Comparison of ENCODE assay signal across 12 mouse cellular contexts in the genomic region with DNA sequence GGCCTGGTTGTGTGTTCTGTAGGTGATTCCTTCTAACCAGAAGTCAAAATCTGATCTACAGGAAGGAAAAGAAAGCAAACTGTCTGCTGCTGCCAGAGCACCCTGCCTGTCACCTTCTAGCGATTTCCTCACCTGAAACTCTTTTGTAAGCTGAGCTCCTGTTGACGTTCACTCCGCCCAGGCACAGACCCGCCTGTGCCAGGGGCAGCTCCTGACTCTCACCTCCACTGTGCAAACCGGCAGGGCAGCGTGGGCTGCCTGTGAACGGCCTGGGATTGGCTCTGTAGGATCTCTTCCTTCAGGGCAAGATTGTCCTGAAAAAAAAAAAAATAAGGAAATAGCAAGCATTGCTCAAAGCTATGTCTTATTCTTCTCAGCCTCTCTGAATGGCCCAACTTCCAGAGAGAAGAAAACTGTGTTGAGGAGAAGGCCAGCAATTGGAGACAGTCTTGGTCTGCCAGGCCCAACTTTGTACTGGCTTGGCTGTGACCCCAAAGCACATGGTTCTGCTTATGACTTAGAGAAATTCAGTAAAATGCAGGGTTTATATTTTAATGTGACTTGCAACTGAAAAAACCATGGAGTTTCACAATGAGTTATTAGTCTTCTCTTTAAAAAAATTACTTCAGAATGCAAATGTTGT. TPM values are rescaled to one million over a fixed set of nuclear protein-coding genes. Genes with fewer than 3 reads are reported as not detected.
DNase-seq lines count a peak whose midpoint lies in the region; ATAC-seq and TF ChIP-seq lines count a peak whose summit lies in the region.
"Had no signal": no experiment of that assay in that cellular context is flagged by ENCODE, and none has a peak within 500 bp of the region (broad histone marks: within the 10 kb centered on the region; RNA-seq: fewer than 3 reads in every experiment).

No protein-coding gene starts in this region.

- no peak for ATAC-seq in kidney, postnatal 0 days (replicated peaks; ENCODE audit: low FRiP score, low read depth)
- ATAC-seq in intestine, postnatal 0 days, result no peak
- ATAC-seq: forebrain, embryonic 16.5 days had no signal

- H3K4me2 ChIP-seq in kidney, postnatal 0 days (ENCODE audit: low read length), result no peak overlapping the region
- no peak overlapping the region for H3K4me2 ChIP-seq in intestine, postnatal 0 days (replicated peaks; ENCODE audit: low read depth)

- no peak overlapping the region for H3K4me3 ChIP-seq in kidney, postnatal 0 days (replicated peaks; ENCODE audit: low read depth, low read length)
- H3K4me3 ChIP-seq in embryonic facial prominence, embryonic 10.5 days, result no peak overlapping the region
- H3K4me3 ChIP-seq in intestine, postnatal 0 days (ENCODE audit: low read depth, low read length), result no peak overlapping the region

- no peaks in the 10 kb centered on the region for H3K27me3 ChIP-seq in kidney, postnatal 0 days (ENCODE audit: insufficient read depth, low read length)
- H3K27me3 ChIP-seq in embryonic facial prominence, embryonic 10.5 days (replicated peaks; ENCODE audit: low read depth, poor library complexity, severe bottlenecking), result no peaks in the 10 kb centered on the region
- no peaks in the 10 kb centered on the region for H3K27me3 ChIP-seq in intestine, postnatal 0 days (replicated peaks; ENCODE audit: control insufficient read depth, insufficient read depth, low read length)

- peaks cover 10% of the 10 kb centered on the region for H3K4me1 ChIP-seq in kidney, postnatal 0 days (replicated peaks; ENCODE audit: insufficient read depth, low read length)
- H3K4me1 ChIP-seq in embryonic facial prominence, embryonic 10.5 days, result peaks cover 25% of the 10 kb centered on the region
- H3K4me1 ChIP-seq in intestine, postnatal 0 days (replicated peaks; ENCODE audit: control insufficient read depth, insufficient read depth, low read length), result peaks cover 16% of the 10 kb centered on the region

- no peak for TF ChIP-seq CTCF in kidney, postnatal 0 days (IDR thresholded peaks at IDR 0.05; ENCODE audit: low read depth)
- no peak for TF ChIP-seq CTCF in intestine, postnatal 0 days (IDR thresholded peaks at IDR 0.05; ENCODE audit: low read depth)

- no peaks in the 10 kb centered on the region for H3K36me3 ChIP-seq in kidney, postnatal 0 days (ENCODE audit: insufficient read depth, low read length)
- H3K36me3 ChIP-seq in embryonic facial prominence, embryonic 10.5 days (replicated peaks), result peaks cover 29% of the 10 kb centered on the region
- peaks cover 13% of the 10 kb centered on the region for H3K36me3 ChIP-seq in intestine, postnatal 0 days (ENCODE audit: control insufficient read depth, insufficient read depth)

- H3K9me3 ChIP-seq in kidney, postnatal 0 days (replicated peaks; ENCODE audit: low read length), result no peaks in the 10 kb centered on the region
- H3K9me3 ChIP-seq in embryonic facial prominence, embryonic 10.5 days, result no peaks in the 10 kb centered on the region
- H3K9me3 ChIP-seq in intestine, postnatal 0 days (ENCODE audit: control insufficient read depth), result no peaks in the 10 kb centered on the region

- DNase-seq in kidney, postnatal 0 days (ENCODE audit: low spot score), result no peak
- no peak for DNase-seq in kidney, adult 8-10 months
- DNase-seq in embryonic facial prominence, embryonic 10.5 days (ENCODE audit: low spot score), result no peak
- DNase-seq in skeletal muscle tissue, adult 2 months (ENCODE audit: low read depth, low spot score), result peak; percentile 27
- DNase-seq in adrenal gland, postnatal 14 days, result no peak
- DNase-seq in frontal cortex, postnatal 36 days (ENCODE audit: low spot score in 2 of 2), result no peak
- DNase-seq: heart, postnatal 36 days; retina, postnatal 1 day; thymus, postnatal 25 days had no signal

- H3K9ac ChIP-seq in kidney, postnatal 0 days (ENCODE audit: low read depth, low read length), result no peak overlapping the region
- H3K9ac ChIP-seq in intestine, postnatal 0 days (ENCODE audit: low read depth, low read length), result no peak overlapping the region

- WGBS in kidney, postnatal 0 days, result 43% methylated on average over 7 of the region's 7 CpGs
- WGBS in embryonic facial prominence, embryonic 10.5 days, result 63% methylated on average over 7 of the region's 7 CpGs
- 33% methylated on average over 7 of the region's 7 CpGs for WGBS in intestine, postnatal 0 days

- H3K27ac ChIP-seq in kidney, postnatal 0 days, result peak overlapping the region; percentile 55; the same call in 1 of the 2 replicates
- H3K27ac ChIP-seq in embryonic facial prominence, embryonic 10.5 days (replicated peaks), result 0 out of 2 replicates have a peak overlapping the region, but pooled peaks have one; percentile 40
- H3K27ac ChIP-seq in intestine, postnatal 0 days (ENCODE audit: low read depth, low read length), result peak overlapping the region; percentile 80

RNA-seq across cellular contexts. Expression of gene Zfp750, which starts 25.7 kb away (rescaled TPM):
- 0.98 and 1.3 TPM in 2 replicates for polyA plus RNA-seq in kidney, postnatal 0 days (2015; fragmentation: Nextera tagmentation; extraction: Ambion mirVana)
- 0.73 and 0.91 TPM in 2 replicates for polyA plus RNA-seq in embryonic facial prominence, embryonic 10.5 days (2016; fragmentation: Nextera tagmentation; extraction: Ambion mirVana)
- polyA plus RNA-seq in intestine, postnatal 0 days (2015; fragmentation: Nextera tagmentation; extraction: Ambion mirVana), result 0.24 and 0.26 TPM in 2 replicates
- 1.0 and 1.8 TPM in 2 replicates for total RNA-seq in adrenal gland, postnatal 14 days (2021)
- total RNA-seq: heart, postnatal 36 days; layer of hippocampus, postnatal 10 days had no signal
